Mouse (Mus musculus) megakaryocyte-erythroid progenitor cell, adult 5-6 weeks (primary cell): ENCODE data around the gene 4921504E06Rik. TPM values are rescaled to one million over a fixed set of nuclear protein-coding genes. Genes with fewer than 3 reads are reported as not detected.

Source experiments
- ATAC-seq: replicated peaks from 2 replicates; pipeline ENCODE4 v1.8.0; 2016; ENCODE audit warnings: mild to moderate bottlenecking, inconsistent platforms; ENCODE audit not compliant: severe bottlenecking, poor library complexity, low FRiP score, low TSS enrichment
- total RNA-seq, 2 experiments: library from RNA; stranded (forward) in 1 of 2; stranded (reverse) in 1 of 2; fragments of 200-1000, 215-1000 nt in 1 of 2; fragments of >200 nt in 1 of 2; fragmentation: Nextera tagmentation in 1 of 2; gene quantifications; 2 replicates each; pipeline ENCODE4 v1.2.3; 2014 to 2017

4921504E06Rik gene
- total RNA-seq, 2 experiments from 2014 or later = not detected

DNA sequence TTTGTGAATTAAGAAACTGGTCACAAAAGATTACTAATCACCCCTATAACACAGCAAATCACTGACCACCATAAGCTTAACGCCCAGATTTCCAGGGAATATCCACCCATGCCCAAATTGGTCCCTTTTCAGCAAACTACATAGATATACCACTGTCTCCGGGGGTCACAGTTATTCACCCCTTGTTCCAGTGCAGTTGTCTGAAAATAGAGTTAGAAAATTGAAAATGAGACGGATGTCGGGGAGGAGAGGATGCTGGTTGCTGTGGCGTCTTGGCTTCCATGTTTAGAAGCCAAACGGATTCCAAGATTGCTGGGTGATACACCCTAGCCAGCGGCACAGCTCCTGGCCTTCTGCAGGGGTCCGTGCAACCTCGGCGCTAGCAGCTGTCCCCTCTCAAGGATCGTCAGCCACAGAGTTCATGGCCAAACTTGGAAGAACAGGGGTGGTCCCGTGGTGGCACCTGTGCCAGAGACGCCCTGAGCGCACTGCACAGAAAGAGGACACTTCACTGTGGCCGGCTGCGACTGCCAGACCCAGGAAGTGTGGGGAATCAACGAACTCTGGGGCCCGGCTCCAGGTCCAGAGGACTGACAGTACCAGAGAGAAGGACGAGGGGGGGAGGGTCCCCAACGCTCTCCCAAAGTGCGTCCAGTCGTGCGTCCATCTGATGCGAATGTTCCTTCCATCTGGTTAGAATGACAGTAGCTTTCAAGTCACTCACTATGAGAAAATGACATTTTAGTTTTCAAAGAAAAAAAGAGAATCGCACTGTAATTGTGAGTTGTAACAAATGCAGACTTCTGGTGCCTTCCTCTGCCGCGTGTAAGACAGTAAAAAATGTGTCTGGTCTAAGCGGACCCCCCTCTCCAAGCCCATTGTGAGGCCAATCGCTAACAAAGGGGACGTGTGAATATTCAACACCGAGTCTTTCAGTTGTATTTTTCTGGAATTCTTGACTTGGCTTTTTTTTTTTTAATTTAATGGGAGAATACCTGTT is 123.7 kb downstream of the 4921504E06Rik start:
- no peak for ATAC-seq

DNA sequence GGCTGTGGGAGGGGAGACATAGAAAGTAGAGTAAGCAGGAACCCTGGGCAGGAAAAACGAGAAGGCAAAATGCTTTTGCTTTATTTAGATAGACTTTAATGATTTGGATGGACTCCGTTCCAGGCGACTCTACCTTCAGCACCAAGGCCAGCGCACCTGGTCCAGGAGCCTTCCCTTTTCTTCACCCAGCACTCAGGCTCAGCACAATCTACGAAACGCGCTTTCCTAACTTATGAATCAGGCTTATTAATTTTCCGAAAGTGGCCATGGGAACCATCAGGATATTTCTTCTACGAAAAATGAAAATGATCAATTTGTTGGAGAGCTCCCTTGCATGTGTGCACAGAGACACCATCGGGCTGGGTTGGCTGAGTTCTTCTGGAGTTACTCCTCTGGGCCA is 124.7 kb downstream of the 4921504E06Rik start:
- ATAC-seq = peak; percentile 89

DNA sequence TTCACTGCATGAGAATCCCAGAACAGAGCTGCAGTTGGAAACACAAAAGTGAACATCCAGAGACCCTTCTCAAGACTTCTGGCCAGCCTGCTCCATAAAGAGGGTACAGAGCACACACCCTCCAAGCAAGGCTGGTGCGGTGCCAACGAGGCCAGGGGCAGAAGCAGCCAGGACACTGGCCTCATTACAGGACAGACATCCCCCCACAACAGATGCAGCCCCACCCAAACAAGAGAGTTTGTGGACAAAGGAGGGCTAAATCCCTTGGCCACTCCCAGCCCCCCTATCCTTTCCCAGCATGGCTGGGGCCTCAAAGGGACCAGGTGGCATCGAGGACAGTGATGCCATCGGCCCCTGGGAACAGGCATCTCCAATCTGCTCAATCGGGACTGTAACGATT is 130.6 kb downstream of the 4921504E06Rik start:
- ATAC-seq = no peak

DNA sequence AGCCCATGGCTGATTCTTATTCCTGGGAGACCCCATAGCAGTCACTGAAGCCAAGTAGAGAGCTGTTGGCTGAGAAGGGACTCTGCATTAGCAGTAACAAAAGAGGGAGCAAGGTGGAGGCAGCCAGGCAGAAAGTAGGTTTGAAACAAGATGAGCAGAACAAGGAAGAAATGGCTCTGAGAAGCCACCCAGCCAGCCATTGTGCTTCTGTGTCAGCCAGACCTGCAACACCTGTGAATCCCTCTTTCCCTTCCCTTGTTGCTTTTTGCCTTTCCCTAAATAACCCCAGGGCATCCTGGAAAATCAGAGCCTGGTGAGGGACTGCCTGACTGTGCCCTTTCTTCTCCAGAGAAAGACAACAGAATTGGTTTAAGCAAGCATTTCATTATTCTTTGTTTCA is 131.5 kb downstream of the 4921504E06Rik start:
- no peak for ATAC-seq

DNA sequence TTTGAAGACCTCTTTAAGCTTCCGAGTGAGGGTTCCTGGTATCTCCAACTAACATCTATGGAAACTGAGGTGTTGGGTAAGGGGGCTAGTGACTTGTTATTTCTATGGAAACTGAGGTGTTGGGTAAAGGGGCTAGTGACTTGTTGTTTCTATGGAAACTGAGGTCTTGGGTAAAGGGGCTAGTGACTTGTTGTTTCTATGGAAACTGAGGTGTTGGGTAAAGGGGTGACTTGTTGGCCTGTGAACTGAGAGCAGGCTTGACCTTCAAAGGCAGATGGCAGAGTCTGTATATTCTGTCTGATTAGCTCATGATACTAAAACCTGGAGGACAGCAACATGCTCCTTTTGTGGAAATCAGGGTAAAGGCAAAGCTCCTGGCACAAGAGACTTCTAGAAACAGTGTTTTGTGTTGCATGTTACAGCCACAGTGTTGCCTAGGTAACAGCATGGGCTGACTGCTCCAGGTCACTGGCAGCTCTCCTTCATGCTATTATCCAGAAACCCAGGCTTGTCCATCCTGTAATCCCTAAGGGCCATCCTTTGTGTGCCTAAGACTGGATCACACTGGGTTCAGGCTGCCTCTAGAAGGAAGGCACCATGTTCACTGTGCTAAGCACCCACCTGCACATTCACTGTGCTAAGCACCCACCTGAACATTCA is 133.9 kb downstream of the 4921504E06Rik start:
- no peak for ATAC-seq

DNA sequence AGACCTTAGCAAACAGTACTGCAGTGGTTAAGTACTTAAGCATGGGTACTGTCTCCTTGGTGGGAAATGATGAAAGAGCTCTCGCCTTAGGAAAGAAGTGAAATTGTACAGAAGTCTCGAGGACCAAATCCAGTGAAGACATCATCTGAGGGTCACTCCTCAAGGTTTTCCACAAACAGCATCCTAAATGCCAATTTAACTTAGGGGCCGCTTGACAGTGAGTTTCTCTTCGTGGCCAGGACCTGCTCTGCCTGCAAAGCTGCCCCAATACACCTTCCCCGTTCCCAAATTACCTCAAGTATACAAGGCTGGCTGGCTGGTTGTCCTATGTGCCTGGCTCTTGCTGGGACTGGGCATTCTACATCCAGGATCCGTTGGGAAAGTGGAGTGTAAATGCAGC is 137.6 kb downstream of the 4921504E06Rik start:
- ATAC-seq = no peak

DNA sequence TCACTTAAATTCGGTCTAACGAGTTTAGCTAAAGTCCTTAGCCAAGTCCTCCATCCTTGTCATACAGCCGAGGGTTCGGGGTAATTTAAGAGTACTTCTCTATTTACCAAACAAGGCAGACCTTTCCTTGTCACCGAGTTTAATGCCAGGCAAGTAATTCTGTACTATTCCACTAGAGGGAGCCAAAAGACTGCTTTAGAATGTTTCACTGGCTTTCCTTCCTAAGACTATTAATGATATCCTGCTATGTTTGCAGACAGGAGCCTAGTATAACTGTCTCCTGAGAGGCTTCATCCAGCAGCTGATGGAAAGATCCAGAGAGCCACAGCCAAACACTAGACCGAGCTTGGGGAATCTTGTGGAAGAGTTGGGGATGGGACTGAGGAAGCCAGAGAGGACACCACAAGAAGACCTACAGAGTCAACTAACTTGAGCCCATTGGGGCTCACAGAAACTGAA is 138.6 kb downstream of the 4921504E06Rik start:
- peak; percentile 73 for ATAC-seq

DNA sequence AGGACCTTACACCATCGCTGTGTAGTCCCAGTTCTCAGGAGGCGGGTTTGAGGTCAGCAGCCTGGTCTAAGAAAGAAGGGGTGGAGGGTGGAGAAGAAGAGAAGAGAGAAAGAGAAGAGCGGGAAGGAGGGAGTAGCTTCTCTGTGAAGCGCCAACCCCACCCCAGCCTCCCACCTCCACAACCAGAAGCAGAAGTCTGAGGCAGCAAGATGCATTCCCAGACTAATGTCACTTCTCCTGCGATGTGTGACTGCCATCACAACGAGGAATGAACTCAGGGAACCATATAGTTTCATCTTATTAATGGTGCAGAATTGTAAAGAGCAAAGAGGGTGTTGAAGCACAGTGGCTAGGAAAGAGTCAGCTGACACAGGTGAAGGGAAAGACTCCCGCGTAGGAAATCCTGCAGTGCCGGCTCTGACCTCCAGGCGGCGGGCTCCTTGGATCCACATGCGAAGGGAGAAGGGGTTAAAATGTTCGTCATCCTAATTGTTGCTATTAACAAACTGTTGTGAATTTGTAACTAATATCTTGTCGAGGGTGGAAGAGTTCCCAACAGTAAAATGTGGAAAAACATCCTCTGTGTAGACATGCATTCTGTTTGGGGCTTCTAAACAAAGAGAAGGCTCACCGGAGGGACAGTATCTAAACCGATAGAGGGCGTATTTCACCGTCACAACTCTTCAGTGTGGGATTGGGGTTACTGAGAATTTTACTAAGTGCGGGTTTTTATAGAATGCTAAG is 139.3 kb downstream of the 4921504E06Rik start:
- ATAC-seq = peak; percentile 90

Other genes with a start within 250 kb of the 4921504E06Rik start
- 23.4 and 24.3 TPM in 2 replicates for gene Msrb2, start 182.5 kb downstream of the 4921504E06Rik start, total RNA-seq (2014; fragmentation: Nextera tagmentation)
- gene Msrb2, start 182.5 kb downstream of the 4921504E06Rik start, total RNA-seq (2017) = 12.1 and 34.6 TPM in 2 replicates
- gene Ptf1a, start 108.3 kb downstream of the 4921504E06Rik start, total RNA-seq (2014; fragmentation: Nextera tagmentation) = not detected in 2 replicates
- gene Ptf1a, start 108.3 kb downstream of the 4921504E06Rik start, total RNA-seq (2017) = not detected in 2 replicates
- 2.5 and 2.7 TPM in 2 replicates for gene Otud1, start 103.8 kb upstream of the 4921504E06Rik start, total RNA-seq (2014; fragmentation: Nextera tagmentation)
- 5.9 and 6.1 TPM in 2 replicates for gene Otud1, start 103.8 kb upstream of the 4921504E06Rik start, total RNA-seq (2017)